In the genomic region with DNA sequence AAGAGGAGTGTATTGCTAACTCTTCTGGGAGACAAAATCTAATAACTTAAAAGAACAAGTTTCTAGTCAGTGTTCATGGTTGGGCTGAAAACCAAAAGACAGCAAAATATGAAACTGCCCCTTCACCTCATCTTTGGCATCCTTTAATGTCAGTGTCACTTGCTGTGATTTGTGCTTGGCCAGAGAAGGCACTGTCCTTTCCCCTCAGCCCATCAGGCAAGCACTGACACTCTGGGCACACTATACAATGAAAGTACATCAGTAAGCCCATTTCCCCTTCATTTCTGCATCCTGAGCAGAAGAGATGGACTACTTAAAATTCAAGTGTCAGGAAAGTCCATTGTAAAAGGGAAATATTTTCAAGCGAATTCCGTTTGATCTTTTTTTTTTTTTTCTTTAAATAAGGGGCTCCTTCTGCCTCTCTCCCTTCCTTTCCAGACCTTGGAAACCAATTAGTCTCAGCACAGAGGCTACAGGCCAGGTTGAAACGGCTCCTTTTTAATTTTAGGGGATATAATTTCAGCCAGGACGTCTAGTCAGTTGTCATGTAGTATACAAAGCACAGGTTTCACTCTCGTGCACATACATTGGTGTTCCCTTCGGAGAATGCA, we compare ENCODE assay signal across 12 mouse cellular contexts. TPM values are rescaled to one million over a fixed set of nuclear protein-coding genes. Genes with fewer than 3 reads are reported as not detected.
DNase-seq lines count a peak whose midpoint lies in the region; ATAC-seq and TF ChIP-seq lines count a peak whose summit lies in the region.
"Had no signal": no experiment of that assay in that cellular context is flagged by ENCODE, and none has a peak within 500 bp of the region (broad histone marks: within the 10 kb centered on the region; RNA-seq: fewer than 3 reads in every experiment).

No protein-coding gene starts in this region.

- no peak for DNase-seq in heart, postnatal 25 days (ENCODE audit: low spot score)
- DNase-seq in lung, postnatal 25 days (ENCODE audit: low spot score) = no peak
- no peak for DNase-seq in hindbrain, postnatal 0 days (ENCODE audit: low spot score)
- DNase-seq in cerebellum, postnatal 14 days = no peak
- DNase-seq in thymus, postnatal 0 days (ENCODE audit: low spot score) = no peak
- DNase-seq: gastrocnemius, adult 2 months; kidney, adult 11 months had no signal

- ATAC-seq in heart, embryonic 11.5 days (replicated peaks; ENCODE audit: insufficient number of reproducible peaks, low FRiP score, low TSS enrichment) = no peak
- ATAC-seq in lung, embryonic 16.5 days (ENCODE audit: low read depth) = no peak
- ATAC-seq in hindbrain, postnatal 0 days = no peak
- no peak for ATAC-seq in neural tube, embryonic 13.5 days (ENCODE audit: low read depth)

- no peaks in the 10 kb centered on the region for H3K9me3 ChIP-seq in heart, embryonic 11.5 days (replicated peaks; ENCODE audit: control insufficient read depth, low read length)
- no peaks in the 10 kb centered on the region for H3K9me3 ChIP-seq in lung, embryonic 16.5 days (ENCODE audit: control insufficient read depth, low read length)
- no peaks in the 10 kb centered on the region for H3K9me3 ChIP-seq in hindbrain, postnatal 0 days (ENCODE audit: low read length)
- no peaks in the 10 kb centered on the region for H3K9me3 ChIP-seq in neural tube, embryonic 13.5 days

- peak overlapping the region; percentile 3; the same call in 1 of the 2 replicates for H3K27ac ChIP-seq in heart, embryonic 11.5 days (ENCODE audit: low read depth, low read length)
- H3K27ac ChIP-seq in lung, embryonic 16.5 days (ENCODE audit: low read length) = no peak overlapping the region
- no peak overlapping the region for H3K27ac ChIP-seq in hindbrain, postnatal 0 days
- H3K27ac ChIP-seq in neural tube, embryonic 13.5 days (replicated peaks) = peak overlapping the region; percentile 100; the same call in 1 of the 2 replicates
- H3K27ac ChIP-seq: gastrocnemius, adult 2 months; macrophage had no signal

- peaks cover 8% of the 10 kb centered on the region; the same call in 1 of the 2 replicates for H3K4me1 ChIP-seq in heart, embryonic 11.5 days (ENCODE audit: control insufficient read depth, insufficient read depth, low read length)
- peaks cover 14% of the 10 kb centered on the region for H3K4me1 ChIP-seq in lung, embryonic 16.5 days (replicated peaks; ENCODE audit: control insufficient read depth, insufficient read depth, low read length)
- no peaks in the 10 kb centered on the region for H3K4me1 ChIP-seq in hindbrain, postnatal 0 days (ENCODE audit: insufficient read depth, low read length)
- H3K4me1 ChIP-seq in neural tube, embryonic 13.5 days (replicated peaks) = peaks cover 29% of the 10 kb centered on the region

- H3K27me3 ChIP-seq in heart, embryonic 11.5 days (ENCODE audit: control insufficient read depth, insufficient read depth, low read length) = no peaks in the 10 kb centered on the region
- no peaks in the 10 kb centered on the region for H3K27me3 ChIP-seq in lung, embryonic 16.5 days (ENCODE audit: control insufficient read depth, insufficient read depth, low read depth, low read length)
- no peaks in the 10 kb centered on the region for H3K27me3 ChIP-seq in hindbrain, postnatal 0 days (ENCODE audit: insufficient read depth, low read length)
- no peaks in the 10 kb centered on the region for H3K27me3 ChIP-seq in neural tube, embryonic 13.5 days

- intact Hi-C loops in heart, postnatal 25 days (cut with DNase I) = loop anchor here (5.0 kb wide), 3 partner anchors 40 to 265 kb away; no protein-coding TSS in a partner anchor

- WGBS in heart, embryonic 11.5 days (ENCODE audit: insufficient replicate concordance) = 10% methylated on average over 6 of the region's 6 CpGs
- WGBS in lung, embryonic 16.5 days = 11% methylated on average over 6 of the region's 6 CpGs
- WGBS in hindbrain, postnatal 0 days = 12% methylated on average over 6 of the region's 6 CpGs
- WGBS in neural tube, embryonic 13.5 days = 3% methylated on average over 6 of the region's 6 CpGs

- 0 out of 2 replicates have a peak overlapping the region, but pooled peaks have one; percentile 75 for H3K4me3 ChIP-seq in heart, embryonic 11.5 days (ENCODE audit: low read depth, low read length)
- H3K4me3 ChIP-seq in lung, embryonic 16.5 days (ENCODE audit: low read length) = no peak overlapping the region
- H3K4me3 ChIP-seq in hindbrain, postnatal 0 days (ENCODE audit: low read length) = no peak overlapping the region
- H3K4me3 ChIP-seq in neural tube, embryonic 13.5 days = no peak overlapping the region; the same call in 1 of the 2 replicates

- peak overlapping the region; percentile 91; the same call in 1 of the 2 replicates for H3K9ac ChIP-seq in heart, embryonic 11.5 days (ENCODE audit: low read depth, low read length)
- no peak overlapping the region for H3K9ac ChIP-seq in lung, embryonic 16.5 days (ENCODE audit: low read length)
- H3K9ac ChIP-seq in hindbrain, postnatal 0 days (replicated peaks; ENCODE audit: low read length) = no peak overlapping the region
- H3K9ac ChIP-seq in neural tube, embryonic 13.5 days = 0 out of 2 replicates have a peak overlapping the region, but pooled peaks have one; percentile 8

- H3K36me3 ChIP-seq in heart, embryonic 11.5 days (ENCODE audit: control insufficient read depth, insufficient read depth, low read length) = no peaks in the 10 kb centered on the region
- H3K36me3 ChIP-seq in lung, embryonic 16.5 days (ENCODE audit: control insufficient read depth, insufficient read depth, low read length) = no peaks in the 10 kb centered on the region
- no peaks in the 10 kb centered on the region for H3K36me3 ChIP-seq in hindbrain, postnatal 0 days (ENCODE audit: insufficient read depth, low read length)
- H3K36me3 ChIP-seq in neural tube, embryonic 13.5 days = no peaks in the 10 kb centered on the region

- no peak for TF ChIP-seq CTCF in hindbrain, postnatal 0 days (IDR thresholded peaks at IDR 0.05; ENCODE audit: low read depth)

- H3K4me2 ChIP-seq in heart, embryonic 11.5 days = peak overlapping the region; percentile 92
- peak overlapping the region; percentile 99; the same call in 1 of the 2 replicates for H3K4me2 ChIP-seq in lung, embryonic 16.5 days (ENCODE audit: low read depth, low read length)
- H3K4me2 ChIP-seq in hindbrain, postnatal 0 days (ENCODE audit: low read depth, low read length) = peak overlapping the region; percentile 97; the same call in 1 of the 2 replicates
- peak overlapping the region; percentile 92 for H3K4me2 ChIP-seq in neural tube, embryonic 13.5 days

RNA-seq across cellular contexts. Expression of a gene that starts 1.2 kb away (rescaled TPM):
- 124 and 126 TPM in 2 replicates for polyA plus RNA-seq in heart, embryonic 11.5 days (2014; fragmentation: Nextera tagmentation; extraction: Ambion mirVana)
- total RNA-seq in heart, postnatal 25 days (2021) = 10 to 100 TPM; 18.1 to 18.7 TPM
- polyA plus RNA-seq in lung, embryonic 16.5 days (2015; fragmentation: Nextera tagmentation; extraction: Ambion mirVana) = 23.1 and 28.8 TPM in 2 replicates
- total RNA-seq in hindbrain, postnatal 0 days (2014; rRNA removed) = 39.1 and 50.7 TPM in 2 replicates
- polyA plus RNA-seq in hindbrain, postnatal 0 days (2015; fragmentation: Nextera tagmentation; extraction: Ambion mirVana) = 74.1 and 80.0 TPM in 2 replicates
- polyA plus RNA-seq in neural tube, embryonic 13.5 days (2015; fragmentation: Nextera tagmentation; extraction: Ambion mirVana) = 199 and 206 TPM in 2 replicates
- 8.1 and 8.4 TPM in 2 replicates for polyA plus RNA-seq in thymus, postnatal 0 days (2015; fragmentation: Nextera tagmentation; extraction: Ambion mirVana)
- polyA plus RNA-seq: C2C12, macrophage had no signal

Comparison
In these comparisons a context has a peak if more than half of its experiments do, and no peak if none do; other contexts are left out.
1. H3K27ac ChIP-seq: peak in heart, embryonic 11.5 days (single experiment) and neural tube, embryonic 13.5 days (single experiment); none in lung, embryonic 16.5 days (single experiment) and hindbrain, postnatal 0 days (single experiment).
2. H3K9ac ChIP-seq: peak in heart, embryonic 11.5 days (single experiment) and neural tube, embryonic 13.5 days (single experiment); none in lung, embryonic 16.5 days (single experiment) and hindbrain, postnatal 0 days (single experiment).
3. Peak in every context shown above with its lines, with median percentiles within 50 percentile points of each other: H3K4me2 ChIP-seq.